Mouse (Mus musculus) erythroid progenitor cell, adult 5-6 weeks (primary cell): ENCODE measurements around the gene Vrtn. TPM values are rescaled to one million over a fixed set of nuclear protein-coding genes. Genes with fewer than 3 reads are reported as not detected.

Source experiments
- ATAC-seq: replicated peaks from 2 replicates; pipeline ENCODE4 v1.8.0; 2016; ENCODE audit warnings: moderate number of reproducible peaks, mild to moderate bottlenecking, moderate TSS enrichment, inconsistent platforms; ENCODE audit not compliant: poor library complexity, low FRiP score, severe bottlenecking
- total RNA-seq, 2 experiments: library from RNA; stranded (forward) in 1 of 2; stranded (reverse) in 1 of 2; fragments of 150-400 nt in 1 of 2; fragments of 186-747, 209-891 nt in 1 of 2; gene quantifications; 2 replicates each; pipeline versions ENCODE4 v1.2.3 to v1.2.4; 2015 to 2017; ENCODE audit warnings: low replicate concordance in 2 of 2

The Vrtn gene
- total RNA-seq (2015; ENCODE audit: low replicate concordance) = not detected in 2 replicates
- not detected in 2 replicates for total RNA-seq (2017; ENCODE audit: low replicate concordance)

DNA sequence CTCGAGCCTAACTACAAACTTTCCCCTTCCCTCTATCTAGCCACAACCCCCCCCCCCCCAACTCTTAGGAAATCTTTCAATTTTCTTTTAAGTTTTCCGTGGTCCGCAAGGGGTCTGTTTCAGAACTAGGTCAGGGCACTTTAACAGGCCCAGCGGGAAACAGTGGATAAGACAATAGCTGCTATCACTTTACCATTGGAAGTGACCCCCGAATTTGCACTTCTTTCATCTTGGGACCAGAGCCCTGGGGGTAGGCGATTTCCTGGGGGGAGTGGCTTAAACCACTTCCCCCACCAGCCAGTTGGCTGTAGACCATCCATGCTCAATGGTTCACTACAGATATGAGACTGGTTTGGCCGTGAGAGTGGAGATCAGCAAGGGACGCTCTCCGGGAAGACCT is at the start of gene Vrtn:
Gene Vrtn (plus strand): TSS at position 366 of the 400 bp plus-strand sequence.
- no peak for ATAC-seq

DNA sequence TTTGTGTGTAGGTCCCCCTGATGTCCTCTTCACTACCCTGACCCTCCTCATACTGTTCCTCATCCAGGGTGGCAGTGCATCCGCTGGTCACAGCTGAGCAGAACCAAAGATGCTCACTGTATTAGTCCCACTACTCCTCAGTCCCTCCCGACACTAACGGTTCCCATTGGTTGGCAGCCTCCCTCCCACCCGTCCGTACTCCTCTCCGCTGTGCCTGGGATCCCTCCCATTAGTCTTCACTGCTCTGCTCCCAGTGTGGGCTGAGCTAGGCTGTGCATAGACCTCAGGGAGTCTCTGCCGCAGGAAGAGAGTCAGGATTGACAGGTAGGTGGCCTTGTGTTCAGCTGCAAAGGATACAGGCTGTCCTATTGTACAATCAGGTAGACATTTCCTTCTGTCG is 42.5 kb upstream of the Vrtn start:
- no peak for ATAC-seq

DNA sequence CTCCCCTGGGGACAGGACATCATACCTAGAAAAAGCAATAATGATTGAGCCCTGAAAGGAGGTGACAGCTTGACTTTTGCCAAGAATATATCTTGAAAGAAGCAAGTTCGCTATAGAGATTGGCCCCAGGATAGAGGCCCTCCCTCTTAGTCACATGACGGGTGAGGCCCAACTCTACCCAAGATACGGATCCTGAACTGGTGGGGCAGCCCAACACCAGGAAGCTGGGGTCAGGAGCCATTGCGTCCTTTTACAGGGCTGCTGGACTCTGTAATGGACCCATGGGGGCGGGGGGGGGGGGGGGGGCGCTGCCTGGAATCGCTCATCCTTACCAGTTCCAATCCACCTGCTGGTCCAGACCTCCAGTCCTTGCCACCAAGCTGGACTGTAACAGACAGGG is 36.8 kb upstream of the Vrtn start:
- ATAC-seq = no peak

DNA sequence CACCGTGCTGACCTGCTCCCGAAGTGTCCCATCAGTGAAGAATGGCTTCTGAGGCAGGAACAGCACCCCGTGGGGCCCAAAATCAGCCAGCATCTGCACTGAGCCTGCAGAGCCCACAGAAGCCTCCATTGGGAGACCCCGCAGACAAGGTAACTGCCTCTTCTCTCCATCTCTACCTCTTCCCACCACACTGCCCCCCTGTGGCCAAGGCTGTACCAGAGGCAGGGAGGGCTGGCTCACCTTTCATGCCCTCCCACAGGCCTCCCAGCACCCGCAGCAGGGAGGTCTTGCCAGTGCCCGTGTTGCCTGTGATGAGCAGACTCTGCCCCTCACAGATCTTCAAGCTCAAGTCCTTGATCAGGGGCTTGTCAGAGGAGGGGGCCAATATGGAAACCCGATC is 35.0 kb upstream of the Vrtn start:
- ATAC-seq = no peak

DNA sequence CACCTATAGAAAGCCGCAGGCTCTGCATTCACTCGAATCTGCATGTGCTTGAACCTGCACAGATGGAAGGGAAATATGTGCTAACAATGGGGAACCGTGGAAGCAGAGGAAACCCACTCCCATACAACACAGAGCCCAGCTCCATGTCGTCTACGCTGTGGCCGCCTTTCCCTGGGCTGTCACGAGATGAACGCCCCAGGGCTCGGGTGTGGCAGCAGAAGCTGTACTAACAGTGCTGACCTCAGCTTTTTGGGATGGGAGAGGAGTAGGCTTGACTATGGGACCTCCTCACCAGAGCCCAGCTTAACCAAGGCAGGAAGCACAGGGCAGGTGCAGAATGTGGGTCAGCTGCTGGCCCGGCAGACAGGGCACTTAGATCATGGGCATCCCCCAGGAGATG is 29.1 kb upstream of the Vrtn start:
- ATAC-seq = no peak

DNA sequence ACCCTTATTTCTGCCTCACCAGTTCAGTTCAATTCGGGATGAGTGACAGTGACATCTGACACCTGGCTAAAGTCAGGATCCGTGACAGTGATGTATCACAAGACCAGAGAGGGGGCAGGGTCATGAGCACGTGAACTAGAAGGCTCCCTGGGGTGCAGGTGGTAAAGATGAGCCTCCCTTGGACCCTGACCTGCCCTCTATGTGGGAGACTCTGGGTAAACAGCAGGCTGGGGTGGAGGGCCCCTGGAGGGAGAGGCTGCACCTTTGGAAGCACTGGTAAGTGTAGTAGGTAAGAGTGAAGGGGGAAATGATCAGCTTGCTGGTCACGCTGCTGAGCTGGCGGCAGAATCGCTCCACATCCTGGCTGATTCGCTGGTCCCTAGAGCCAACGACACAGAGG is 28.3 kb upstream of the Vrtn start:
- no peak for ATAC-seq

DNA sequence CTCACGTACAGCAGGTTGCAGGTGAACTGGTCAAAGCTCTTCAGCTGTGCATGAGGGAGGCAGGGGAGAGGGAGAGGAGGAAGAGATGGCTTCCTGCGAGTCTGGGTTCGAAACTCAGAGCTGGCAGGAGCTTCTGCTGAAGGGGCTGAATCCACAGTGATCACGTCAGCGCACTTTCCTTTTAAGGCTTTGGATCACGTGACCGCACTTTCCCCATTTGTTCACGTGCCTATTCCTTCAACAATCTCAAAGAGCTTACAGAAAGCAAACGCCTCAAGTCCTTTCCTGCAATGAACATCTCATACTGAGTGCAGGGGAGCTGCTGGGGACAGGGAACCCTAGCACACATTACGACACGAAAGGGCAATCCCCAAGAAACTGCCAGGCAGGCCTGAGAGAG is 26.8 kb upstream of the Vrtn start:
- ATAC-seq = no peak

DNA sequence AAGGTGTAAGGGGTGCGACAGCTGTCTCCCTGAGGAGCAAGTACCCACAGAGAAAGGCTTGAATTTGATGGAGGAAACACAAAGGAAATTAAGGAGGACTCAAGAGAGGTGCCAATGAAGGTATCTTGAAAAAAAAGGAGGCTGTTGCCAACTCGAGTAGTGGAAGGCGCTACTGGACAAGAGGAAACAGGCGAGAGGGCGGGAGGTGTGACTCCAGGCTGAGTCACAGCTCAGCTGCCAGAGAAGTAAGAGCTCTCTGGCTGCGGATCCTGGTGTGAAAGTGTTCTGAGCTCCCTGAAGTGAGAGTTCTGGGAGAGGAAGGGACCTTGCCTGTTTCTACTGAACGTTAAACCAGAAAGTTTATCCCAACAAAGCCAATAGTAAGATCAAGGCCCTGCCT is 26.3 kb upstream of the Vrtn start:
- ATAC-seq = no peak

DNA sequence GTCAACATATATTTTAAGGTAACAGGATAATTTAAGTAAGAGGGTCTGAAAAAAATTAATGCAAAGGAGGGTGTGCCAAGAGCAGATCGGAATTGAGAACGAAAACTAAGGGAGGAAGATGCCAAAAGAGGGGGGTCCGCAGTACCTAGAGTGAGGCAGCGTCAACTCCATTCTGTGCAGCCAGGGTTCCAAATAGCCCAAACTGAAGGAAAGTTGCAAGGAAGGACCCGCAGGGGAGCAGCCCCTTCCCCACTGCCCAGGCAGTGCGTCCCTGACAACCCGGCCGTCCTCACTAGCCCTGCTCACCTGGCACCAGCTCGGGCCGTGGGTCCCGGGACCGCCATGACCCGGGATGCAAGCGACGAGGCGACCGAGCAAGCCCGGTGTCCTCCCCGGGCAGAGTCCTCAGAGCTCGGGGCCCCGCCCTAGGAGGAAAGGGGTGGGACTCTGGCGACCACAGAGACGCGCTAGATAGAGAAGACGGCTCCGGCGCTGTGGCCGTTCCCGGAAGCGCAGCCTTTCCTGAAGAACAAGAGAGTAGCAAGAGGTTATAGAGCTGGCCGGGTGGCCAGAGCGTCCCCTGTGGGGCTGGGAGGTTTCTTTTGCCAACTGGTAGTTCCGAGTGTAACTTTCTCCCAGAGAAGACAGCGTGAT is 23.7 kb upstream of the Vrtn start, which contains the start of gene Abcd4:
Gene Abcd4 (minus strand): TSS at position 437 of the 654 bp plus-strand sequence.
- peak; percentile 99 for ATAC-seq

DNA sequence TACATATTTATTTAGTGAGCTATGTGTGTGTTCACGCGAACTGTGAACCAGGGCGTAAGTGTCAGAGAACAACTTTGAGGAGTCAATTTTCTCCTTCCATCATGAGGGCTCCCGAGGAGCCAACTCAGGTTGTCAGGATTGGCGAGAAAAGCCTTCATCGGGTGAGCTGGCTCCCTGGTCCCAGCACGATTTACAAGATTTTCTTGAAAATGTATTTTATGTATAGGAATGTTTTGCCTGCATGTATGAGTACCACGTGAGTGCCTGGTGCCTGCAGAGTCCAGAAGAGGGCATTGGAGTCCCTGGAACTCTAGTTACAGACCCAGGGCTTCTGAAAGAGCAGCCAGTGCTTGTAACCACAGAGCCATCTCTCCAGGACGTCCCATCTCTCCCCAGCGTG is 23.2 kb upstream of the Vrtn start:
- ATAC-seq = 0 out of 2 replicates have a peak, but pooled peaks have one; percentile 31

DNA sequence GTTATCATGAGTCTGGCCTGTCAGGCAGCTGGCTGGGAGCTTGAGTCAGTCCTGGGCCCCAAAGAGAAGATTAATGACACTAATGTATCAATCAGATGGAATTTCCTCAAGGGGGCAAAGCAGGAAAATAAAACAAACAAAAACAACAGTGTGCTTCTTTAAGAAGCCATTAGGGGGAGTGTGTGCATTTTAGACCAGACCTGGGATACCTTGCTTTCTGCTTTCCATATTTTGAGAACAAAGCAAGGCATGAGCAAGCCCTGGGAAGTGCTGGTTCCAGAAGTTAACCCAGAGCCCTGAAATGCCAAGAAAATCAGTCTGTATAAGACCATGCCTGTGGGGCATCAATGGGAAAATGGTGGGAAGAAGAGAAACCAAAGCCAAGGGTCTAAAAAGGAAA is 19.8 kb upstream of the Vrtn start:
- no peak for ATAC-seq

DNA sequence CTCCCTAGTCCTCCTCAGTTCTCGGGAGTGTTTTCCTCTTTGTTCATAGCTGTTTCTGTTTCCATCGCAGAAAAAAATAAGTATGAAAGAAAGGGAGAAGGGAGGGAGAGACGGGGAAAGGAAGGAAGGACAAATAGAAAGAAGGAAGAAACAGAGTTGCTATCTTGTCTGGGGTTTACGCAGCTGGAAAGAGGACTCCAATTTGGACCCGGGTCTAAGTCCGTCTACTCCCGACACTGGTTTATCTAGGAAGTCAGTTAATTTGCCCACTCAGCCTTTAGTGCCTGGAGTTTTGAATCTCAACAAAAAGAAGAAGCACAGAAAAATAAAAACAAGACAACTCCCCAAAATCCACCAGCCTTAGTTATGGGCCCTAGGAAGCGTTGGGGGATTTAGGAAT is 16.2 kb upstream of the Vrtn start:
- ATAC-seq = no peak

DNA sequence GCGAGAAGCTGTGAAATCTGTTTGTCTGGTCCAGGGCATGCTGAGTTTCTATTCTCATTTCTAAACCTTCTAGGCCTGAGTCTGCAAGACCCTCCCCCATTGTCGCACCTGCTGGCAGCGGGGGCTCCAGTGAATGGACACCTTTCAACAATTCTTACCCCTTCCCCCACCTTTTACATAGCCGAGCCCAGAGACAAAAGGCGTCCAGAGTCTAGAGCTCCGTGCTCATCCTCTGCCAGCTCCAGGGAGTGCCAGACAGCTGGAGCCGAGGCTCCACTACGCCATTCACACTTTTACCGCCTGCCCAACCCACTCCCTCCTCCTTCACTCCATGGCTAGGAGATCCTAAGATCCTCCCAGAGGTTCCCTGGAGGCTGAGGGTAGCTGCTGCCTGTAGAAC is 15.7 kb upstream of the Vrtn start:
- ATAC-seq = no peak

DNA sequence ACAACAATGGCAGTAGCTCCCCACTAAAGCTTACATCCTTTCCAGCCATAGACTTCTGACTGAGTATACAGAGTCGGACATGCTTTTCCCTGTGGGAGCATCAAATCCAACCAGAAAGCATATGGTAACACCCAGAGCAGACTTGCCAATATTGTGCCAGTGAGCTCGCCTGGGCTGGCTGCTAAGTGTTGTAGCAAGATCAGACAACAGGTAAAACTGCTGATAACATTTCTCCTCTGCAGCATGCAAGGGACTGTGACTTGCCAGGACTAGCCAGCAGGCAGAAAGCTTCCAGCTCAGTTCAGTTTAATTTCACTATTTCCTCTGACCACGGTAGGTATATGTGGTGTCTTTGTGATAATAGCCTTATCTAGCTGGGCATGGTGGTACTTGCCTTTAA is 9.0 kb upstream of the Vrtn start:
- ATAC-seq = no peak

DNA sequence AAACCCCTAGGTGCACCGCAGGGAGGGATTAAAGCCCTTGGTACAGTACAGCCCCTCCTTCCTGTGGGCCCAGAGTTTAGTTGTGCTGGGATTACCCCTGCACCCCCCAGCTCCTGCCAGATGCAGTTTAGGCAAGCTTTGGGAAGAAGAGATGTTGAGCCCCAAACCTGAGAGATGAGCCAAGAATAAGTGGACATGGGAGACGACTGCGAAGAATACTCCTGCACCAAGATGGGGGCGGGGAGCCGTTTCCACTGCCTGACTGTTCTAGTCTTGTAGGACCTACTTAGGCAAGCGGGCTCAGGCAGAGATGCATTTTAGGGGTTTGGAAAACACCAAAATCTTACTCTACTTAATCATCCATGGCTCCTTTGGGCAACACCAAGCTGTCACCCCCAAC is 566 bp upstream of the Vrtn start:
- ATAC-seq = no peak

DNA sequence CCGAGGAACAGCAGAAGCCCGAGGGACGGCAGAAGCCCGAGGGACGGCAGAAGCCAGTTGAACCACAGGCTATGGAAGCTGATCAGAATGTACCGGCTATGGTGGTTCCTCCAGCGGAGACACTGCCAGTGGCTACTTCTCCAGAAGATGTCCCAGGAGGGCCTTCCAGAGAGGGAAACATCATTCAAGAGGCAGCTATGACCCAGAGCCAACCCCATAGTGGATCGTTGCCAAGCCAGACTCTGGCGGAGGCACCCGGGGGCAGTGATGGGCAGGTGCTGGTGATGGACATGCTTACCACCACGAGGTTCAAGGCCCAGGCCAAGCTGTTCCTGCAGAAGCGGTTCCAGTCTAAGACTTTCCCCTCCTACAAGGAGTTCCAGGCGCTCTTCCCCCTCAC is 9.4 kb downstream of the Vrtn start:
- ATAC-seq = no peak

DNA sequence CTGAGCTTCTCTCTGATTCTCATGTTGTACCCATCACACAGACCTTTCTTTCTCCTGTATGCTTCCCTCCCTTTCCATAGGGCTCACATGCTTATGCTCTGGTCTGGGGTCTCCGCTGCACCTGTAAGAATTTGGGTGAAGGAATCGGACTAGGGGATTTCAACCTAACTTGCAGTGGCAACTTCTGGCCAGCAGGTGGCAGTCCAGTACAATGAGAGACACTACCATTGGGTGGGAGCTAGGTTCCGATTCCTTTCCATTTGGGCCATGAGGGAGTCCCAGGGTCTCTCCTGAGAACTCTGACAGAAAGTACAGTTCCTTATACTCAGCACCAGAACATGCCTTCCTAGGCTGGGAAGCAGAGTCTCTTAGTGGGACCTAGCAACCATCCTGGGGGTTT is 13.1 kb downstream of the Vrtn start:
- ATAC-seq = peak; percentile 61; the same call in 1 of the 2 replicates

DNA sequence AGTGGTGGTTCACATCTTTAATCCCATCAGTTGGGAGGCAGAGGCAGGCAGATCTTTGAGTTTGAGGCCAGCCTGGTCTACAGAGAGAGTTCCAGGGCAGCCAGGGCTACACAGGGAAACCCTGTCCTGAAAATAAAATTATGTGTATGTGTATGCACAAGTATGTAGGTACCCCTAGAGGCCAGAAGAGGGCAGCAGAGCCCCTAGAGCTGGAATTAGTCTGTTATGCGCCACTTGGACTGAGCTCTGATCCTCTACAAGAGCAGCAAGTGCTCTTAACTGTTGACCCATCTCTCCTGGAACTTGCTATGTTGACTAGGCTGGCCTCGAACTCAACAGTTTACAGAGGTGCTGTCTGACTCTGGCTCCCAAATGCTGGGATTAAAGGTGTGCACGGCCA is 29.7 kb downstream of the Vrtn start:
- no peak for ATAC-seq

DNA sequence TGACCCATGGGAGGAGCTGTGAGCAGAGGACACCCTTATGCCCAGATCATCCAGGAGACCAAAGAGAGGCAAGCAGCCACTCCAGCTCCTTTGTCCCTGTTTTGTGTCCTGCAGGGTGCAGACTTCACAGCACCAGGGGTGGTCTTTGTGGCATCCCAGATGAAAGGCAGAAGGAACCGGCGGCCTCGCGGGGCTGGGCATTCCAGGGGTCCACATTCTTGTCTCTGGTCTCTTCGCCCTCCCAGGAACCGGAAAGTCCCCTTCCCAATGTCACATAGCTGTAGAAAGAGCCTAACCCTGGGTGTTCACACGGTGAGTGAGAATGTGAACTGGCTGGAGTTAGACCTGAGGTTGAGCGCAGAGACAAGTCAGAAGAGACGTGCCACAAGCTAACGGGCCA is 30.8 kb downstream of the Vrtn start:
- no peak for ATAC-seq

DNA sequence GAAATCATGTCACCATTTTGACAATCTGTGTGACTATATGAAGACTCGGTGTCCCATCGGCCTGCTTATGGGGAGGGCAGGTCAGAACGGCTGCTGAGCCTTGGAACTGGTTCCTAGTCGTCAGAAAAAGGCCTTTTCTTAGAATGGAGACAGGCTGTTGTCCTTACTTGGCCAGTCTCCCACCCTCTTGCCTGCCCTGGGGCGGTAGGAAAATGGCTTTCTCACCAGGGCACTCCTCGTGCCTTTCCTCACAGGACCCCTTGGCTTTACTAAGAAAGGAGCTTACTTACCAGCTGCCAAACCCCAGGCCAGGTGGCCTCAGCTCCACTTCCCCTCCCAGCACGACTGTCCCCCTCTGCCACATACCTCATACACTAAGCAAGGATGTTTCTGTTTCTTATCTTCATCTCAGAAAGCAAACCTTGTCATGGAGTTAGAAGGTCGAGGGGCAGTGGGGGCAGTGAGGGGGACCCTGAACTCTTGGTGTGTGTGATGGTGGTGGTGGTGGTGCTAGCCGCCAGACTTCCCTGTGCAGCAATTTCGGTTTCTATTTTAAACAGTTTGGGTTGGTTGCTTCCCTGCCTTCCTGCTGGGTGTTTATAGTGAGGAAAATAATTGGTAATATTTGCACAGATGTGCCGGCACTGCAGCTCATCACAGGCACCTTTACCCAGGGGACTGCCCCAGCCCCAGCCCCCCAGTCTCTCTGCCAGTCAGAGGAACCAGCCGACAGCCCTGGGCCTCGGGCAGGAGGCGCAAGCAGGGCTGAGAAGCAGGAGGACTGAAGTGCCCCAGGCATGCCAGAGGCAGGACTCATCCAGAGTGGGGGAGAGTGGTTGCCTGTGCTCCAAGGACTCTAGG is 34.1 kb downstream of the Vrtn start:
- no peak for ATAC-seq

DNA sequence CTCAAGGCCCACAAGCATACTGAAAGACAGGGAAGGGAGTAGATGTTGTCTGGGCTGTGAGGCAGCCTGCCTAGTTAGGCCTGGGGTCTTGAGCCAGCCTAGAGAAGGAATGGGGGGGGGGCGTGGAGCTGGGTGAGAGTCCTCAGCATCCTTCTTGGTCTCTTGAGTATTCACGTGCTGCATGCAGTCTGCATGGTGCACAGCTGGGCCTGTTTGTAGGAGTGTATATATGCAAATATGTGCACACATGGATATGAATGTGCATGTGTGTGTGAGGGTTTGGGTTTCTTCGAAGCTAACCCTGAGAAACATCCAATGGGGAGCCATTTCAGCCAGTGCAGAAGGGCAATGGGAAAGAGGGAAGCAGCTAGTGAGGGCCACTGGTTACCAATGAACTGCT is 35.2 kb downstream of the Vrtn start:
- ATAC-seq = no peak
